Mouse (Mus musculus) heart, postnatal 4 days (tissue): Measurements from ENCODE around the gene Arfgap3. TPM values are rescaled to one million over a fixed set of nuclear protein-coding genes. Genes with fewer than 3 reads are reported as not detected.
"Not testable (repeated sequence)": the region's sequence is repeated elsewhere in the genome, so short reads cannot be mapped to it uniquely, and the experiment has no call there.

Experiments used
- DNase-seq: peaks from one replicate; pipeline ENCODE4 v3.0.0; 2021
- total RNA-seq, 2 experiments: library from RNA; stranded (reverse); gene quantifications; 2 replicates each; pipeline ENCODE4 v1.2.3; 2021

Gene Arfgap3
- 10 to 100 TPM; 21.5 to 22.6 TPM for total RNA-seq

DNA sequence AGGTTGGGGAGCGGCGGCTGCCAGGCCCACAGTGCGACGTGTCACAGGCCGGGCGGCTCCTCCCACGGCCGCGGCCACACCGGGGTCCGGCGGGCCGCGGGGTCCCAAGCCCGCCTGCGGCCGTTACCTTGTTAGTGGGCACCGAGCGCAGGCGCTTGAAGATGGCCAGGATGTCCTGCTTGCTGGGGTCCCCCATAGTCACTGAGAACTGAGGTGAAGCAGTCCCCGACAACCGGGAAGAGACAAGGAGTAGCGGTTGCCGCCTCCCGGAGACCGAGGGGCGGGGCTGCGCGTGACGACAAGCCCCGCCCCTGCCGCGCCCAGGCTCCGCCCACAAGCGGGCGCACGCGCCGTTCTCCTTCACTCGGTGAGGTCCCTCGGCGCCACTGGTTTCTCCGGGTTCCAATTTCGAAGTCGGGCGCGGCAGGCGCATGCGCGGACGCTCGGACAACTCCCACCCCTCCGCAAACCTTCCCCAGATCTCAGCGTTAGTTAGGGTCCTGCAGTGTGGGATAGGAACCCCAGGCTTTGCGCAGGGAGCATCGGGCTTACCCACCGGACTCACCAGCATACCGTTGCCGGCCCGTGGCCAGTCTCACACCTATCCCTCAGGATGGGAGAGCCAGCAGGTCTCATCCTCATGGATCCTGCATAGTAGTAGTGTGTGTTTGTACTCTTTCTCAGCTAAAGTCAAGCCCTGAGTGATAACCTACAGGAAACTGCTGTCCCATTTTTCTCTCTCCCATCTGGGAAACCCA is at the start of gene Arfgap3:
Gene Arfgap3 (minus strand): TSS at position 294 of the 758 bp plus-strand sequence.
- DNase-seq: peak; percentile 96

GRCm38 (mm10) chr15:83392722-83393121 is 42.7 kb upstream of the Arfgap3 start:
- DNase-seq: no peak

GRCm38 (mm10) chr15:83387911-83388310 is 37.9 kb upstream of the Arfgap3 start:
- DNase-seq: no peak

DNA sequence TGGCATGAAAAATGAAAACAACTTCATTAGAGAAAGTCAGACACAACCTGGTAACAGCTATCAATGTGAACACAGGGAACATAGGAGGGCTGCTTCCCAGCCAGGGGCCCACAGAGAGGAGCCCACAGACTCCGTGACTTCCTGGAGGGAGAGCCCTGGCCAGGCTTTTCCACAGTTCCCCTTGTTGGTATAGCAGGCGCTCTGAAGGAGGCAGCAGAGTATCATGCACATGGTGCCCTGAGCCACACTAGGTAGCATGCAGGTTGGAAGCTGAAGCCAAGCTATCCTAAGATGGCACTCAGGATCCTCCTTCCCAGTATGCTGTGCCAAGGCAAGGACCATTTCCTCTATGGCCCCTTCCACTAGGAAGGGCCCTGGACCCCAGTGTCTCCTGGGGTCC is 33.6 kb upstream of the Arfgap3 start:
- DNase-seq: peak; percentile 42

GRCm38 (mm10) chr15:83383136-83383535 is 33.1 kb upstream of the Arfgap3 start:
- no peak for DNase-seq

DNA sequence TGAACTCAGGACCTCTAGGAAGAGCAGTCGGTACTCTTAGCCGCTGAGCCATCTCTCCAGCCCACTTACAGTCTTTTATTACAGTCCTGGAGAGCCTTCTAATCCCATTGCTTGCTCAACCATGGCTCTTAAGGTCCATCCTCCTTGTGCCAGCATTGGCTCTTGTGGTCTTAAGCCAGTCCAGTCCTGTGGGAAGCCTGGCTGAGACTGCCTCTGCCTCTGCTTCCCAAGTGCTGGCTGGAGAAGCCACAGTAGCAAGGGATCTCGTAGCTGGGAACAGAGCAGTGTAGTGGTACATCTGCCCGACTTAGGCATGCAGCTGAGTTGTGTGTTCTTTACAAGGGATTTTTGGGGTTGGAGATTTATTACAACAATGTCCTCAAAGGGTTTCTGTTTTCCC is 32.4 kb upstream of the Arfgap3 start:
- DNase-seq: no peak

DNA sequence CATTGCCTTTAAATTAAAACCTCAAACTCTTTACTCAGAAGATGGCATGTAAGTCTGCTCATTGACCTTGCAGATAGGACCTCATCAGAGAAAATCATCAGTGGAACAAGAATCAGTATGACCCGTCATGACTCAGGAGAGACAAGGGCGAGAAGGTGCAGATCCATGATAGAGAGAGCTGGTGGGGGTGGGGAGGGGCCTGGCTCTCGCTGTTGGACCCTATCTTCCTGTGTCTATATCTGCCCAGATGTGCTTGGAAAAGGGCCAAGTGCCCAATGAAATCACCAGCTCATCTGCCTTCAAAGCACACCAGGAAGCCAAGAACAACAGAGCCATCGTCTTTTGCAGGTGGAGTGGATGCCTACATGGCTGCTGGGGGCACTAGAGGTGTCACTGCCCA is 27.1 kb upstream of the Arfgap3 start:
- DNase-seq: no peak

DNA sequence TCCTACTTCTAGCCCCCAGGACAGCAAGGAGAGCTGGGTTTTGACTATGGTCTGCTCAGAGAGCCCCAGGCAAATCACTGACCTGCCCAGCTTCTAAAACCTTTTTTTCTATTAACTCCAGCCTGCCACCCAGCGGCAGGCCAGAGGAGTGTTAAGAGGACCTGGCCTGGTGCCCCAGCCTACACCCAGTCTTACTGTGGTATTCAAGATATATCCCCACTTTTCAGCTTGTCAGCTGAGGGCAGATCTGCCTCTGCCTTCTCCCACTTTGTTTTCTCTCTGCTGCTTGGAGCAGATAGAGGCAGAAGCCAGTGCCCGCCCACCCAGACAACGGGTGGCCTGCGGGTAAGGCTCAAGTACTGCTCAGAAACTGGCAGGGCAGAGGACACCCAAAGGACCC is 25.1 kb upstream of the Arfgap3 start:
- DNase-seq: peak; percentile 83

- no peak for DNase-seq
Observed at GRCm38 (mm10) chr15:83374076-83374475, 24.0 kb upstream of the Arfgap3 start.

DNA sequence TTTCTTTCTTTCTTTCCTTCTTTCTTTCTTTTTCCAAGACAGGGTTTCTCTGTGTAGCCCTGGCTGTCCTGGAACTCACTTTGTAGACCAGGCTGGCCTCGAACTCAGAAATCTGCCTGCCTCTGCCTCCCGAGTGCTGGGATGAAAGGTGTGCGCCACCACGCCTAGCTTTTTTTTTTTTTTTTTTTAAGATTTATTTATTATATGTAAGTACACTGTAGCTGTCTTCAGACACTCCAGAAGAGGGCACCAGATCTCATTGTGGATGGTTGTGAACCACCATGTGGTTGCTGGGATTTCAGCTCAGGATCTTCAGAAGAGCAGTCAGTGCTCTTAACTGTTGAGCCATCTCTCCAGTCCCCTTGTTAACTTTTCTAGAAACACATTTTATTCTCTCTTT is 18.7 kb upstream of the Arfgap3 start:
- DNase-seq: not testable (repeated sequence)

GRCm38 (mm10) chr15:83368261-83368660 is 18.2 kb upstream of the Arfgap3 start:
- DNase-seq: no peak

DNA sequence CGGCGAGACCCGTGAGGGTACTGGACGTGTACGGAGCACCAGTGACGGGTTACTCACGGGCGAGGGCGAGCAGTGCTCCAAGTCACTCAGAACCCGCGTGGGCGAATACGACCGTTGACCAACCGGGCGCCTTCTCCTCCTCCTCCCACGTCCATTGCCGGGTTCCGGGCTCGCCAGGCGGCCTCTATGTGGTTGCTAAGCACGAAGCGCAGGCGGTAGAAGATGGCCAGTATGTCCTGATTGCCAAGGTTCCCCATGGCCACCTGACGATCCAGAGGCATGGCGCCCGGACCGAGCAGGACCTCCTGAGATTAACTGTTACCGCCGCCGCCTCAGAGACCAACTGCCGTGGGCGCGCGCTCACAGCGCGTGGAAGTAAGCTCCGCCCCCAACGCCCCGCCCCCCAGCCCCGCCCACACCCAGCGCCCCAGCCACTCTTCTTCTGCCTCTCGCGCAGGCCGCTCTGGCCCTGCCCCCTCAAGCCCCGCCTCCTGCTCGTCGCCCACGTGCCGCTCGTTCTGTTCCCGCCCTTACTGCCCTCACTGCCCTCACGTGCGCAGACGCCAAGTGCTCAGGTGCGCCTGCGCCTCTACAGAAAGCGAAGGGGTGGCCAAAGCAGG is 17.0 kb upstream of the Arfgap3 start:
- DNase-seq: peak; percentile 78

DNA sequence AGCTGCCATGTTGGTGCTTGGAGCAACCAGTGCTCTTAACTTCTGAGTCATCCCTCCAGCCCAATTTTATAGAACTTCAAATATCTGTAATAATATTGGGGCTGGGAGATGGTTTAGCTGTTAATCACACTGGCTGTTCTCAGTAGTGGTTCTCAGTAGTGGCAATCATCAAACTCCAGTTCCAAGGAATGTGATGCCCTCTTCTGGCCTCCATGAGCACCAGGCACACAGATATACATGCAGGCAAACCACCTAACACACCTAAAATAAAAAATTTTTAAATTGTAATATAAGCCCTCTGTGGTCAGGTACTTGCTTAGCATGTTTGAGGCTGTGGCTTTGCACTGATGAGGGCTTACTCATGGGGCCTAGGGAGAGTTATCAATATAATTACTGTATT is 15.7 kb upstream of the Arfgap3 start:
- no peak for DNase-seq

DNA sequence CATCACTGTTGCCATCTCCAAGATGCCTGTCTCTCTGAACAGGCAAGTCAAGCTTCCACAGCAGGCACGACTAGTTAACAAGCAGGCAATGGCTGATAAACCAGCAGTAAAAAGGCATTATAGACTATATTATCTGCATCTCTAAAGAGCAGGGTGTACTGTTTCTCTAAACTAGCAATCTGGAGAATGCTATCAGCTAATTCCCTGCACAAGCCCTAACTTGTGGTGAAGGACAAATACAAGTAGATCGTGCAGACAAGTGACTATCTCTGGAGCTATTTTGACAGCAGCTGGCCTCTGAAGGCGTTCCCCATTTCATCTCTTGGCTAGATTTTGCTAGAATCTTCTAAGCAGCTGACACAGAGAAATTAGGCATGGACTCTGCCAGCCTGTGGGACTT is 14.1 kb upstream of the Arfgap3 start:
- no peak for DNase-seq

DNA sequence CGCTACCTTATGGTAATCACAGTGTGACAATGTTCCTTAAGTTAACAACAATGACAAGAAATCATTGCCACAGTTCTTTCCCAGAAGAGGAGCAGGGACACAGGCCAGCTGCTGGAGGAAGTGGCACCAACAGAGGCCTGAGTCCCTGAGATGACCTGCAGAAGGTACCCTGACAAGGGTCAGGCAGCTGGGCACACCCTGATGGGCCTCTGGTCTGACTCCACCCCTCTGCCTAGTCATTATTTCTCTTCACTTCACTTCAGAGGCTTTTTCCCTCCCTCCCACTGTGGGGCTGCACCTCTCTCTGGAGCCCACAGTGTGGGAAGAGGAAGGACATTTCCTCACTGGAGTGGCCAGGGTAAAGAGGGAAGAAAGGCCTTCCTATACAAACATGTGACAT is 12.8 kb upstream of the Arfgap3 start:
- DNase-seq: not testable (repeated sequence)

DNA sequence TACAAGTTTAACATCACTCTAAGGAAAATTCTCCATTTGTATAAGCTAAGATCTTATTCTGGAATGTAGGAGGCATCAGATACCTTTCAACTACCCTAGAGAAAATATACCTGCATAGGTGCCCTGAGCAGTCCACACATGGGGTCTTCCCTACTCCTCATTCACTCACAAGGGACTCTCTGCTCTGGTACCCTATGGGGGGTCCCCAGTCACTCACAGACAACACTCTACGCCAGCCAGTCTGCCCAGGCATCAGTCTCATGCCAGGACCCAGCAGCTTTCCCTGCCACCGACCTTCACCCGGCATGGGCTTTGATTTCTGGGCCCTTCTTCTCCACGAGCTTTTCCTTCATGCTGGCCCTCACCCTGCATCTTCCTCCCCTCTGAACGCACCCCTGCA is 10.9 kb upstream of the Arfgap3 start:
- DNase-seq: not testable (repeated sequence)

GRCm38 (mm10) chr15:83360140-83360539 is 10.1 kb upstream of the Arfgap3 start:
- no peak for DNase-seq

- DNase-seq: no peak
Observed at GRCm38 (mm10) chr15:83358476-83358875, 8.4 kb upstream of the Arfgap3 start.

DNA sequence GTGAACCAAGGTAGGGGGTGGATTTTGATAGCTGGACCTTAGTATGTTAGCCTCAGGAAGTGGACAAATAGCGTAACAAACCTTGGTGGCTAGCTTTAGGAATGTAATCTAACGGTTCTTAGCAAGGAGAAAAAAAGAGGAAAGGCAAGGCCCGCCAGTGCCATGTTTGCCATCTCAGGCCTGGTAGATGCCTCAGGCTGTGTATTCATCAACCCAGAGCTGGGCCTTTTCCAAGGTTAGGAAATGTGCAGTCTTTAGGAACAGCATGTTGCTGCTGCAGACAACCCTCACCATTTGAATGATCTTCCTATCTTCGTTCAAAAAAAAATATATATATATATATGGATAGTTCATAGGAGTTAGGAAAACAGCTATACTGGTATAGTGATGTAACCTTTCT is 1.5 kb upstream of the Arfgap3 start:
- DNase-seq: no peak

- DNase-seq: no peak
Observed at GRCm38 (mm10) chr15:83350859-83351258, 812 bp upstream of the Arfgap3 start.

DNA sequence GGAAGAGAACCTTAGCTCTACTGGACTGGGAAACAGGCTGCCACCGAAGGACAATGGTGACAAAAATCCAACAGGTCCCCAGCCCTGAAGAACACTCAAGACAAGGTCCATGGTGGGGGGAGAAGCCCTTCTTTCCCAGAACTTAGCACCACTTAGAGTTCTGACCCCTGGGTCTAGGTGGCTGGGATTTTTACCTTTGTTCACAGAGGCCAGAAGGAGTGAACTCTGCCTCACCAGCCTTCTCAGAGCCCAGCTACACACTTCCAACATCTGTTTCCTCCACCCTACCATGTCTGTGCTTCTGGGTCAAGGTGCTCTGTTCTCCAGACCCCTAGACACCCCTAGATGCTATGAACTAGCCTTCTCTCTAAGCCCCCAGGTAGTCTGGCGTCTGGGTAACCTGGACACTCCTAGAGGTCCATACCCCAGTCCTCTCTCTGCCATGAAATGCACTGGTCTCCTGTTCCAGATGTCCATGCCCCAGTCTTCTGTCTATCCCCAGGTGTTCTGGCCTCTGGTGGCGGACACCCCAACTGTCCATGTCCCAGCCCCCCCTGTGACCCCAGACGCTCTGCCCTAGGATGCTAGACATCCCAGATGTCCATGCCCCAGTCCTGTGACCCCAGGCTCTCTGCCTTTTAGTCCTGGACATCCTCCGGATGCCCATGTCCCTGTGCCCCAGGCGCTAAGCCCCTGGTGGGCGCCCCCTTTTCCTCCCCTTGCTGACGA is 658 bp downstream of the Arfgap3 start:
- DNase-seq: peak; percentile 19

DNA sequence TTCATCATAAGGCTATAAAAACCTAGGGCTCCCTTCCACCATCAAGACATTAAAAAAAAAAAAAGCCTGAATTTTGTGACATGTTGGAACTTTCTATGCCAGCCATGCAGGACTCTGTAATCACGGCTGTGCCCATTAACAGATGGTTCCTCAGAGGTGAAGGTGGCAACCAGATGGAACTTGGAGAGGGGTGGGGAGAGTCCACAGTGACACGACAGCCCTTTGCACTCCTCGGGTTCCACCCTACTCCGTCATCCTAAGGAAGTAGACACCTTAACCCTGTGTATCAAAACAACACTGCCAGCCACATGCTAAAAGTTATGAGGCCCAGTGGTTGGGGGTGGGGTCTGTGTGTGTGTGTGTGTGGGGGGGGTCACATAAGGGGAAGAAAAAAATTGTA is 1.3 kb downstream of the Arfgap3 start:
- no peak for DNase-seq

DNA sequence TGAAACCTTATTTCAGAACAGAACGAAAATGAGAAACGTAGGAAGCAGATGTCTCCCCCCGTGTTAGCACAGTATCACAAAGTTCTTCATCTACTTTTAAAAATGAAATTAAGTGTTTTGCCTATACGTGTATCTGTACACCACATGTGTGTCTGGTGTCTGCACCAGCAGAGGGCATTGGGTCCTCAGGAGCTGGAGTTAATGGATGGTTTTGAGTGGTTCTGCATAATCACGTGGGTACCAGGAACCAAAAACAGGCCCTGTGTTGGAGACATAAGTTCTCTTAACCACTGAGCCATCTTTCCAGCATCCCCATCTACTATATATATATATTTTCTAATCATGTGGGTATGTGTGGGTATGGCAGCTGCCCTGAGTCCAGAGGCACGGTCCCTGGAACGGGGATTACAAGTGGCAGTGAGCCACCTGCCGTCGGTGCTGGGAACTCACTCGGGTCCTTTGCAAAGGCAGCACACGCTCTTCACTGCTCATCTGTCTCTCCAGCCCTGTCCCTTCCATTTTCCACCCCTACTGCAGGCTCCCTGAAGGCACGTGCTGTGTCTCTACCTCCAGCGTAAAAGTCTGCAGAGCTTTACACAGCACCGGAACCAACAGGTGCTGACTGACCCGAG is 4.0 kb downstream of the Arfgap3 start:
- no peak for DNase-seq
